Mouse (Mus musculus) midbrain, embryonic 16.5 days (tissue): ENCODE data around the gene Naaladl2. TPM values are rescaled to one million over a fixed set of nuclear protein-coding genes. Genes with fewer than 3 reads are reported as not detected.
A peak's percentile ranks its signal among the peaks of the same experiment; 100 is the strongest.

Experiments used
- ATAC-seq: fragments of 200-750 bp; cut with Nextera tagmentation; 2 replicates; pipeline ENCODE4 v1.8.0; 2017; ENCODE audit warnings: moderate TSS enrichment
- H3K27ac ChIP-seq: fragments of 300-500 bp; sonication (generic); 2 replicates; pipeline ENCODE4 v1.5.1; 2014; ENCODE audit warnings: mild to moderate bottlenecking, low read length, mixed read lengths
- H3K27me3 ChIP-seq: fragments of 300-500 bp; sonication (generic); 2 replicates; pipeline ENCODE4 v1.6.1; 2014; ENCODE audit warnings: low read depth, low read length, mixed read lengths; ENCODE audit not compliant: control insufficient read depth, insufficient read depth
- H3K36me3 ChIP-seq: fragments of 300-500 bp; sonication (generic); 2 replicates; pipeline ENCODE4 v1.6.1; 2014; ENCODE audit warnings: mild to moderate bottlenecking, low read length, moderate library complexity, mixed read lengths; ENCODE audit not compliant: control insufficient read depth, insufficient read depth
- H3K4me1 ChIP-seq: fragments of 300-500 bp; sonication (generic); 2 replicates; pipeline ENCODE4 v1.6.1; 2014; ENCODE audit warnings: mild to moderate bottlenecking, low read length, mixed read lengths; ENCODE audit not compliant: control insufficient read depth, insufficient read depth
- H3K4me2 ChIP-seq: fragments of 300-500 bp; sonication (generic); 2 replicates; pipeline ENCODE4 v1.6.1; 2014; ENCODE audit warnings: mild to moderate bottlenecking, low read length, mixed read lengths
- H3K4me3 ChIP-seq: fragments of 300-500 bp; sonication (generic); 2 replicates; pipeline ENCODE4 v1.5.1; 2014; ENCODE audit warnings: low read depth, mild to moderate bottlenecking, low read length, moderate library complexity, mixed read lengths
- H3K9ac ChIP-seq: fragments of 300-500 bp; sonication (generic); 2 replicates; pipeline ENCODE4 v1.6.1; 2014; ENCODE audit warnings: low read depth, low read length, mixed read lengths
- H3K9me3 ChIP-seq: fragments of 300-500 bp; sonication (generic); replicated peaks from 2 replicates; pipeline ENCODE4 v1.6.1; 2014; ENCODE audit warnings: mild to moderate bottlenecking, low read length, mixed read lengths; ENCODE audit not compliant: control insufficient read depth, poor library complexity, severe bottlenecking
- whole genome bisulfite sequencing: fragments of 180-500 bp; shearing (Covaris S2); extraction: QIAGEN DNeasy Blood & Tissue Kit; methylation state at CpG from one replicate; pipeline ENCODE4 v1.1.7; 2014; 5-methylcytosine and 5-hydroxymethylcytosine counted together
- polyA plus RNA-seq: library from polyadenylated mRNA; unstranded; fragments of >200 nt; fragmentation: Nextera tagmentation; extraction: Ambion mirVana; gene quantifications from 2 replicates; pipeline ENCODE4 v1.2.1, GENCODE M21; 2015

Naaladl2 gene
- polyA plus RNA-seq, 1 experiment from 2014 or later = 0.64 TPM

- H3K4me1 ChIP-seq = no peaks in the 10 kb centered on the region
- no peak overlapping the region for H3K27ac ChIP-seq
- no peak overlapping the region for H3K4me3 ChIP-seq
- H3K27me3 ChIP-seq = no peaks in the 10 kb centered on the region
- H3K36me3 ChIP-seq = no peaks in the 10 kb centered on the region
- 78% methylated on average over 4 of the region's 4 CpGs for WGBS
- H3K4me2 ChIP-seq = no peak overlapping the region
- no peaks in the 10 kb centered on the region for H3K9me3 ChIP-seq
- ATAC-seq = no peak
- no peak overlapping the region for H3K9ac ChIP-seq
Measured at GRCm38 (mm10) chr3:24070424-24071168, 1073.5 kb downstream of the Naaladl2 start.

- Histone ChIP-seq H3K36me3 (no peaks in the 10 kb centered on the region), H3K27me3 (no peaks in the 10 kb centered on the region)
- no peak for ATAC-seq
Measured at GRCm38 (mm10) chr3:24048217-24048616, 1095.8 kb downstream of the Naaladl2 start.

GRCm38 (mm10) chr3:24001741-24002140, 1142.3 kb downstream of the Naaladl2 start:
- Histone ChIP-seq H3K9ac (no peak overlapping the region), H3K27ac (no peak overlapping the region), H3K27me3 (no peaks in the 10 kb centered on the region), H3K36me3 (no peaks in the 10 kb centered on the region), H3K4me1 (no peaks in the 10 kb centered on the region), H3K4me2 (no peak overlapping the region), H3K9me3 (no peaks in the 10 kb centered on the region), H3K4me3 (no peak overlapping the region)
- ATAC-seq = no peak
- WGBS = 95% methylated on average over 1 of the region's 1 CpGs

More at GRCm38 (mm10) chr3:24048217-24048616, 1095.8 kb downstream of the Naaladl2 start:
- Histone ChIP-seq H3K4me3 (no peak overlapping the region), H3K4me1 (no peaks in the 10 kb centered on the region), H3K9ac (no peak overlapping the region), H3K4me2 (no peak overlapping the region), H3K27ac (no peak overlapping the region), H3K9me3 (no peaks in the 10 kb centered on the region)

- Histone ChIP-seq H3K27ac (no peak overlapping the region), H3K9ac (no peak overlapping the region), H3K36me3 (no peaks in the 10 kb centered on the region), H3K4me1 (no peaks in the 10 kb centered on the region), H3K4me2 (no peak overlapping the region), H3K9me3 (no peaks in the 10 kb centered on the region), H3K27me3 (no peaks in the 10 kb centered on the region), H3K4me3 (no peak overlapping the region)
- ATAC-seq = no peak
- WGBS = 74% methylated on average over 1 of the region's 1 CpGs
Measured at GRCm38 (mm10) chr3:23973727-23974126, 1170.3 kb downstream of the Naaladl2 start.

- H3K36me3 ChIP-seq = no peaks in the 10 kb centered on the region
- no peaks in the 10 kb centered on the region for H3K27me3 ChIP-seq
- H3K9ac ChIP-seq = no peak overlapping the region
- no peak overlapping the region for H3K4me2 ChIP-seq
- H3K27ac ChIP-seq = no peak overlapping the region
- no peak for ATAC-seq
- 85% methylated on average over 4 of the region's 4 CpGs for WGBS
- H3K4me1 ChIP-seq = no peaks in the 10 kb centered on the region
- no peak overlapping the region for H3K4me3 ChIP-seq
- no peaks in the 10 kb centered on the region for H3K9me3 ChIP-seq
Measured at GRCm38 (mm10) chr3:23972747-23973667, 1171.1 kb downstream of the Naaladl2 start.

- no peak overlapping the region for H3K4me2 ChIP-seq
- H3K4me3 ChIP-seq = no peak overlapping the region
- H3K27ac ChIP-seq = no peak overlapping the region
- peak; percentile 73 for ATAC-seq
- no peaks in the 10 kb centered on the region for H3K4me1 ChIP-seq
- no peak overlapping the region for H3K9ac ChIP-seq
- H3K36me3 ChIP-seq = no peaks in the 10 kb centered on the region
- H3K9me3 ChIP-seq = no peaks in the 10 kb centered on the region
- no peaks in the 10 kb centered on the region for H3K27me3 ChIP-seq
Measured at GRCm38 (mm10) chr3:23962961-23963621, 1181.0 kb downstream of the Naaladl2 start.

GRCm38 (mm10) chr3:23946182-23946581, 1197.9 kb downstream of the Naaladl2 start:
- Histone ChIP-seq H3K4me2 (no peak overlapping the region), H3K9me3 (no peaks in the 10 kb centered on the region), H3K27me3 (no peaks in the 10 kb centered on the region), H3K36me3 (no peaks in the 10 kb centered on the region), H3K9ac (no peak overlapping the region), H3K27ac (no peak overlapping the region), H3K4me3 (no peak overlapping the region), H3K4me1 (no peaks in the 10 kb centered on the region)
- 81% methylated on average over 2 of the region's 2 CpGs for WGBS
- ATAC-seq = no peak

- ATAC-seq = no peak; the same call in 1 of the 2 replicates
- Histone ChIP-seq H3K4me1 (no peaks in the 10 kb centered on the region), H3K4me3 (no peak overlapping the region), H3K9me3 (no peaks in the 10 kb centered on the region), H3K27ac (no peak overlapping the region), H3K27me3 (no peaks in the 10 kb centered on the region), H3K9ac (no peak overlapping the region), H3K36me3 (no peaks in the 10 kb centered on the region), H3K4me2 (no peak overlapping the region)
- WGBS = 34% methylated on average over 5 of the region's 5 CpGs
Measured at GRCm38 (mm10) chr3:23937299-23937698, 1206.8 kb downstream of the Naaladl2 start.
